Mouse (Mus musculus) gastrocnemius, postnatal 25 days (tissue): ENCODE results near the gene H2-Ke6. TPM values are rescaled to one million over a fixed set of nuclear protein-coding genes. Genes with fewer than 3 reads are reported as not detected.
A peak's percentile ranks its signal among the peaks of the same experiment; 100 is the strongest.
"Not testable (repeated sequence)": the region's sequence is repeated elsewhere in the genome, so short reads cannot be mapped to it uniquely, and the experiment has no call there.

ENCODE experiments used
- DNase-seq: peaks from one replicate; pipeline ENCODE4 v3.0.0; 2022
- microRNA-seq, 2 experiments: library from miRNA; unstranded; fragments of <30 nt; microRNA quantifications; one replicate each; pipeline ENCODE4 v1.2.0; 2021; ENCODE audit warnings: borderline replicate concordance in 2 of 2
- total RNA-seq, 2 experiments: library from RNA; stranded (reverse); gene quantifications; 1 replicate in 1 of 2; 2 replicates in 1 of 2; pipeline ENCODE4 v1.2.3; 2021

Gene H2-Ke6
- total RNA-seq, 2 experiments from 2014 or later, result 52.7 to 59.9 TPM

DNA sequence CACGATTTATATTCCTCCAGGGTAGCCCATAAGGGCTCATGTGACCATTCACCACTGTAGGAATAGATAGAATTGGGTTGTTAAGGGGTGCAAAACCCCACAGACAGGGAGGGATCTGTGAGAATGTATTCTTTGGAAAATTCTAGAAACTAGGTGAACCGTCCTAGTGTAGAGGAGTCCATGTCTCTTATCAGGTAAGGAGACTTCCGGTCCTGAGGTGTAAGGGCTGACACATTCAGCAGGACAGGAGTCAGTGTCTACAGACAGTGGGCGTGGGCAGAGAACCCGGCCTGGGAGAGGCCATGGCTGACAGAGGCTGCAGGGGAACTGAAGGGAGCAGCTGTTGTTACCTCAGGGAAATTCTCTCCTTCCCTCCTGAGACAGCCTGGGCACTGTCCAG lies 29.2 kb downstream of the H2-Ke6 start:
- DNase-seq, result not testable (repeated sequence)

DNA sequence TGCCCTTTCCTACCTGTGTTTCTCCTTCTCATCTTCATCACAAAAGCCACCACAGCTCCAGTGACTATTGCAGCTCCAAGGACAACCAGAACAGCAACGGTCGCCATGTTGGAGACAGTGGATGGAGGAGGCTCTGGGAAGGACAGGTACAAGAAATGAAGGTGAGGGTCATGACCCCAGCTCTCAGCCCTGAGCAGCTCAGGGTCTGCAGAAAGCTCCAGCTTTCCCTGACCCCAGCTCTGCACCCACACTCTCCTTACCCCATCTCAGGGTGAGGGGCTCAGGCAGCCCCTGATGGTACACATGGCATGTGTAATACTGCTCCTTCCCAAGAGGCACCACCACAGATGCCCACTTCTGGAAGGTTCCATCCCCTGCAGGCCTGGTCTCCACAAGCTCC lies 30.8 kb downstream of the H2-Ke6 start:
- DNase-seq, result not testable (repeated sequence)

DNA sequence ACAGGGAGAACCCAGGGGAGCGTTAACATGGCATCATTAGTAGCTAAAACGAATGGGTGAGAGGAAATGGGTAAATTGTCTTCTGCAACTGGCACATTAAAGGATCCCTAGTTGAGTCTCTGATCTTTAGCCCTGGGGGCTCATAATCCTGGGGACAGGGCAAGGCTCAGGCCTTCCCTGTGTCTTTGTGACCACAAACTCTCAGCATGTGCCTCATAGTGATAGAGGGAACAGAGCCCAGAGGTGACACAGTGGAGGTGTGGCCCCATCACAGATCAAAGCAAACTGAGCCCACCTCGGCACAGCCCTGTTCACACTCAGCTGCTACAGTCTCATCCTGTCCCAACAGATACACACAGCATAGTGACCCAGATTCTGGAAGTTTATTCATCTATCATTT lies 32.2 kb downstream of the H2-Ke6 start:
- no peak for DNase-seq

DNA sequence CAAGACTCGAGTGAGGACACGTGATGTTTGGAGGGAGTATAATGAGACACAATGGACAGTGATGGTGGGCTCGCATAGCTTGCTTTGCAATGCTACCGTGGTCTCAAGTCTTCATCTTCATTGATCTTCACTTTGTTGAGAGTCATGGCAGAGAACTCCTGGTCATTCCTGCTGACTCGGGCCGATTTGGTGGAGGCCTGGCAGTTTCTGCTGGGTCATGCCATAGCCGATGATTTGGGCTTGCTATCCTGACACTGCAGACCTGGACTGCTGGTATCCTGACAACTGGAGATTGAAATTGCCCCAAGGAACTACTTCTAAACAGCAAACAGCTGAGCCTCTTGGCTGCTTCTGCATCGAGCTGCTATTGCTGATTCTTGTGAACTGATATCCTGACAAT lies 32.9 kb downstream of the H2-Ke6 start:
- DNase-seq, result no peak

DNA sequence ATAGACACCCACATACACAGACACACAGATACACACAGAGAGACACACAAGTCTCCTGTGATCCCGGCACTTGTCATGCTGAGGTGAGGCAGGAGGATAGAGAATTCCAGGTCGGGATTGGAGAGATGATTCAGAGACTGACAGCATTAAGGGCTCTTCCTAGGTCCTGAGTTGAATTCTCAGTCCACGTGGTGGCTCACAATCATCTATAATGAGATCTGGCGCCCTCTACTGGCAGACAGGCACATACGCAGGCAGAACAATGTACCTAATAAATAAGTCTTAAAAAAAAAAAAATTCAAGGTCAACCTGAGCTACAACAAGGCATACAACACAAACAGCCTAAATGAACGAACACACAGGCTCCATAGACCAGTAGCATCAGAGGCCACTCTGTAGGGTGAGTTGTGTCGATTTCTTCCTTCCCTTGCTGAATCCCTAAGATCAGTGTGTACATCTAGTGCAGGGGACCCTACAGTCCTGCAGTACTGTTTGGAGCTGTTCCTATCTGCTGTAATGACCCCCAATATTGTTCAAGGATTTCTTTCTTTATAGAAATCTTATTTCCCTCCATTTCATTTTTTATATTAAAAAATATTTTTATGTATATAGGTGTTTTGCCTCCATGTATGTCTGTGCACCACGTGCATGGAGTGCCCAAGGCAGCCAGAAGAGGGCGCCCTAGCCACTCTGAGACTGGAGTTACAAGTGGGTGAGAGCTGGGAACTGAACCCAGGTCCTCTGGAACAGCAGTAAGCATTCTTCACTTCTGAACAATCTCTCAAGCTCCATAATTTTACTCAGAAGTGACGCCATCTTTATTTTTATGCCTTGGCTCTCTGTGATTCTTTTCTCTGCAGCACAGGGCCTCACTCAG lies 35.8 kb downstream of the H2-Ke6 start:
- no peak for DNase-seq

DNA sequence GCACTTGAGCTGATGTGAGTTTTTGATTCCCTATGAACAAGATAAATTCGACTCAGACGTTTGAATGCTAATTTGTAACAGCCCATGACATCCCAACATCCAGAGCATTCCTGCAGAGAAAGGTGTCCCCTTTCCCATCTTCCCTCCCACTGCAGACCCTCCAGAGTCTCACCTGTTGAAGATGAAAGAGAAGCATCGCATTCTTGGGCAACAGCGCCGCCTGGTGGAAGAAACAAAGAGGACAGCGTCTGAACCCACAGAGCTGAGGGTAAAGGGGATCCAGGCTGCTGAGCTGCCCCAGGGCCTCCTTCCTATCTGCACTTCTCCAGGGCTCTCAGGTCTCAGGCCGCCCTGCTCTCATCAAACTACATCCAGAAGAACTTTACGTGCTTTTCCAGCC lies 45.7 kb downstream of the H2-Ke6 start:
- not testable (repeated sequence) for DNase-seq

DNA sequence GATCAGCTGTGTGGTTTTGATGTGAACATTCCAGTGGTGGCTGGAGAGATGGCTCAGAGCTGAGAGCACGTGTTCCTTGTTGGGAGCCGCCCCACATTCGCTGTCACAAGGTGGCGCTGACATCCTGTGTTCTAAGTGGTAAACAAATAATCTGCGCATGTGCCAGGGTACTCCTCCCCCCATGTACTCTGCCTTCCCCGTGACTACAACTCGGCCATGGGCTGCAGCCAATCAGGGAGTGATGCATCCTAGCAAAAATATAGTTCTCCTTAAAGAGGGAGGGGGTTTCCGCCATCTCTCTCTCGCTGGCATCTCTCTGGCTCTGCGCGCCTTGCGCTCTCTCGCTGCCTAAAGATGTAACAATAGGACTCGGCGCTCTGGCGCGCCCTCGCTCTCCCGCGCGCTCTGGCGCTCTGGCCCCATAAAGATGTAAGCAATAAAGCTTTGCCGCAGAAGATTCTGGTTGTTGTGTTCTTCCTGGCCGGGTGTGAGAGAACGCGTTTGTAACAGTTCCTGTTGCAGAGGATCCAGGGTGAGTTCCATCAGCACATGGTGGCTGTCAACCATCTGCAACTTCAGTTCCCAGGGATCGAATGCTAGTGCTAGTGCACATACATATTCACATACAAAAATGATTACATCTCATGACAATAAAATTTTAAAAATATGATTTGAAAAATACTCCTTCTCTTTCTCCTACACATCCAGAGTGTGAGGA lies 46.5 kb downstream of the H2-Ke6 start:
- DNase-seq, result peak; percentile 86

DNA sequence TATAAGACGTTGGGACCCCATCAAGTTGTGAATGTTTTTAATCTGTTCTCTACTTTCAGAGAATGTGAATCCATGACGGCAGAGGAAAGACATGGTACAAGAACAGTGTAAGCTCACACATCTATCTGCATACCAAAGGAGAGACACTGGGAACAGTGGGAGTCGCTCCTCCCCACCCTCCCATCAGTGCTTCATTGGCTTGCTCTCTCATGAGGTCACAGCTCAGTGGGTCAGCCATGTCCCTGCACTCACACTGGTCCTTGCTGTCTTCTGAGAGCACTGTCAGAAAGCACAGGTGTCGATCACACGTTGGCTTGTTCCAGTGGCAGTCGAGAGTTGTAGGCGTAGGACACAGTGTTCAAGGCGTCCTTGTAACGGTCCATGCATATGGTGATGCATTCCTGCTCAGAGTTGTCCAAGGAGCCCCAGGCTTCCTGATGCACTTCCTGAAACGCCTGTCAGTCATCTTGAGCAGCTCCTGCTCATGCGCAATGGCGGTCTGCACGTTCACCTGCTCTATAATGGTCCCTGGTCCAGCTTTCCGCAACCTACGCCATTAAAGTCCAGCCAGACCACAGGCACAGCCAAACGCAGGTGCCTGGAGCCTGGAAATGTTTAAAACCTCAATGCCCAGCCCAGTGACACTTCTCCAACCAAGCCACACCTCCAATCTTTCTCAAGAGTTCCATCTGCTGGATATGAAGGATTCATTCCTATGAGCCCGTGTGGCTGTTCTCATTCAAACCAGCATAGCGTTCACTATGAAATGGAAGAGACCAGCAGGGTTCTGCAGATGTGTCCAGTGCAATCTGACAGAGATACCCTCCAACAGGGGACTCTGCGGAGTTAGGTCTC lies 47.5 kb downstream of the H2-Ke6 start:
- no peak for DNase-seq

DNA sequence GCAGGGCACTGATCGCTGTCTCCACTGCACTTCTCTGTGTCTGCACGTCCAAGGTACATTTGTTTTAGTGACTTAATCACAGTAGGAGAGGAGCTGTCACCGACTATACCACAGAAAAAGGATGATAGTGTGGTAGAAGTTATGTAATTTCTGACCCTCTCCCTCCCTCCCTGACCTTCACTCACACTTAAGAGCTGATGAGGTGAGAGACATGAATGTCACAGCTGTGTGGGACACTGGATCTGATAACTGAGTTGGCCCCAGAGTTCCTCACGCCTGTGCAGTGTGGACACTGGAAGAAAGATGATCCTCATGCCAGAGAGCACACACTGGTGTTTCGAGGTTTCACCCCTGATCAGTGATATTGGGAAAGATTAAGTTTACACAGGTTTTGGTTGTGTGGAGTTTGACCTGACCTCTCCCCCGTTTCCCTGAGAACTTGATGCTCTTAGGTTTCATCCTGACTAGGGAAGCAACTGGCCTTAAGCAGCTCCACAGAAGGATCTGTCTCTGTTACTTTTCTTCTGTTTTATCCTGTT lies 48.3 kb downstream of the H2-Ke6 start:
- DNase-seq, result no peak

DNA sequence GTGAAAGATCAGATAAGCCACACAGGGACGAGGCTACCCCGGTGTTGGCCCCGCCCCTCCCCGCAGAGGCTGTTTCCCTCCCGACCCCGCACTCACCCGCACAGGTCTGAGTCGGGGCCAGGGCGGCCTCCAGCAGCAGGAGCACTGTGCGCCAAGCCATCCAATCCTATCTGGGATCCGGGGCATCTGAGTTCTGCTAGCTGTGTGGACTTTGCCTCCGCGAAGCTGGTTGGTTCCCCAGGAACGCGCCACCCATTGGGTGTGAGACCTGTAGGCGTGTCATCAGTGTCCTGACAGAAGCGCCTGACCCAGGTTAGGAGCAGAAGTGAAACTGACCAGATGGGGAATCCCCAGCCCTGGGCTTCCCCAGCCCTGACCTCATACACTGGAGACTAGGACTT lies 49.2 kb downstream of the H2-Ke6 start:
- DNase-seq, result peak; percentile 82

DNA sequence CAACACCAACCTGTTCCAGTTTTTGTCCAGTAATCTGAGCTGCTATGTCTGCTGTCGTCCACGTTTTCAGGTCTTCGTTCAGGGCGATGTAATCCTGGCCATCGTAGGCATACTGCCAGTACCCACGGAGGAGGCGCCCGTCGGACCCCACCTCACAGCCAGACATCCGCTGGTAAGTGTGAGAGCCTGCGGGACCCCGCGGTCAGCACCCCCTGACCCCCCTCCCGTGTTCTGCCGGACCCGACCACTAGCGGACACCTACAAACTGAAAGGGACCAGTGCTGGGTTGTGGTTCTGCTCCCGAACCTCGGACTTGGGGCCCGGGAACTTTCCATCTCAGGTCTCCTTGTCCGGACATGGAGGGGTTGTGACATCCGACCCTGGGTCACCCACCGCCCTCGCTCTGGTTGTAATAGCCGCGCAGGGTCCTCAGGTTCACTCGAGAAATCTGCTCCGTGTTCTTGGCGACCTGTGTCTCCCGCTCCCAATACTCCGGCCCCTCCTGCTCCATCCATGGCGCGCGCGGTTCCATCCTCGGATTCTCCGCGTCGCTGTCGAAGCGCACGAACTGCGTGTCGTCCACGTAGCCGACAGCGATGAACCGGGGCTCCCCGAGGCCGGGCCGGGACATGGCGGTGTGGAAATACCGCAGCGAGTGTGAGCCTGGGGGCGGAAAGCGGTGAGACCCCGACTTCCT lies 49.9 kb downstream of the H2-Ke6 start:
- no peak for DNase-seq

Small RNA genes within 50 kb of the gene (microRNA-seq; reads per million reads assigned to microRNA genes)
- gene Mir219a-1 (0 to 0.26 reads per million in 2 experiments), gene Mir219c (0 reads per million in 2 experiments)

Other genes with a start within 250 kb of the H2-Ke6 start
- gene Angptl4, start 246.2 kb downstream of the H2-Ke6 start, total RNA-seq, result 10 to 100 TPM in 1 of 2 experiments, 1 to 10 TPM in 1; 8.1 to 13.3 TPM
- 10 to 100 TPM; 18.5 to 20.7 TPM for gene Kank3, start 217.5 kb downstream of the H2-Ke6 start, total RNA-seq
- 100 to 1,000 TPM; 538 to 612 TPM for gene Rps28, start 203.5 kb downstream of the H2-Ke6 start, total RNA-seq
- gene Ndufa7, start 203.5 kb downstream of the H2-Ke6 start, total RNA-seq, result 100 to 1,000 TPM; 326 to 339 TPM
- gene Cd320, start 185.0 kb downstream of the H2-Ke6 start, total RNA-seq, result 10 to 100 TPM; 15.6 to 20.7 TPM
- gene Gm7029, start 154.2 kb downstream of the H2-Ke6 start, total RNA-seq, result not detected
- gene Kifc1, start 137.4 kb downstream of the H2-Ke6 start, total RNA-seq, result 1 to 10 TPM in 1 of 2 experiments, under 1 TPM in 1; 0.95 to 1.0 TPM
- not detected for gene Platr17, start 122.9 kb downstream of the H2-Ke6 start, total RNA-seq
- 10 to 100 TPM; 10.2 to 11.7 TPM for gene Daxx, start 118.6 kb downstream of the H2-Ke6 start, total RNA-seq
- gene Tapbp, start 112.2 kb downstream of the H2-Ke6 start, total RNA-seq, result 10 to 100 TPM; 31.2 to 41.2 TPM
- 10 to 100 TPM; 11.1 to 11.3 TPM for gene Zbtb22, start 112.2 kb downstream of the H2-Ke6 start, total RNA-seq
- gene Rgl2, start 98.5 kb downstream of the H2-Ke6 start, total RNA-seq, result 10 to 100 TPM; 27.3 to 28.5 TPM
- 10 to 100 TPM; 52.3 to 55.8 TPM for gene Pfdn6, start 87.7 kb downstream of the H2-Ke6 start, total RNA-seq
- 10 to 100 TPM in 1 of 2 experiments, 1 to 10 TPM in 1; 9.7 to 11.6 TPM for gene Wdr46, start 87.4 kb downstream of the H2-Ke6 start, total RNA-seq
- gene B3galt4, start 76.6 kb downstream of the H2-Ke6 start, total RNA-seq, result 1 to 10 TPM; 1.8 to 1.9 TPM
- 10 to 100 TPM; 27.2 to 28.8 TPM for gene Vps52, start 72.2 kb downstream of the H2-Ke6 start, total RNA-seq
- 100 to 1,000 TPM; 330 to 347 TPM for gene Rps18, start 72.1 kb downstream of the H2-Ke6 start, total RNA-seq
- gene H2-K1, start 27.7 kb downstream of the H2-Ke6 start, total RNA-seq, result 10 to 100 TPM; 22.8 to 48.2 TPM
- gene Ring1, start 3.4 kb downstream of the H2-Ke6 start, total RNA-seq, result 10 to 100 TPM; 10.1 to 12.3 TPM
- 10 to 100 TPM; 41.5 to 45.7 TPM for gene Slc39a7, start 3.6 kb upstream of the H2-Ke6 start, total RNA-seq
- 10 to 100 TPM; 34.9 to 36.3 TPM for gene Rxrb, start 3.8 kb upstream of the H2-Ke6 start, total RNA-seq
- 10 to 100 TPM in 1 of 2 experiments, 1 to 10 TPM in 1; 6.5 to 16.7 TPM for gene Col11a2, start 11.4 kb upstream of the H2-Ke6 start, total RNA-seq
- not detected for gene H2-Oa, start 64.3 kb upstream of the H2-Ke6 start, total RNA-seq
- gene H2-DMa, start 91.5 kb upstream of the H2-Ke6 start, total RNA-seq, result 1 to 10 TPM; 2.8 to 3.1 TPM
- 10 to 100 TPM; 66.7 to 69.1 TPM for gene Brd2, start 94.6 kb upstream of the H2-Ke6 start, total RNA-seq
- gene H2-DMb2, start 115.2 kb upstream of the H2-Ke6 start, total RNA-seq, result under 1 TPM; 0.28 to 0.67 TPM
- 1 to 10 TPM in 1 of 2 experiments, under 1 TPM in 1; 0.43 to 1.2 TPM for gene H2-DMb1, start 125.0 kb upstream of the H2-Ke6 start, total RNA-seq
- 1 to 10 TPM; 1.4 to 1.5 TPM for gene Tap1, start 159.5 kb upstream of the H2-Ke6 start, total RNA-seq
- gene Psmb9, start 159.7 kb upstream of the H2-Ke6 start, total RNA-seq, result 1 to 10 TPM; 1.3 to 3.1 TPM
- 1 to 10 TPM; 2.9 to 4.8 TPM for gene Psmb8, start 169.7 kb upstream of the H2-Ke6 start, total RNA-seq
- 1 to 10 TPM; 4.3 to 5.1 TPM for gene Tap2, start 175.5 kb upstream of the H2-Ke6 start, total RNA-seq
- gene H2-Ob, start 210.8 kb upstream of the H2-Ke6 start, total RNA-seq, result under 1 TPM in 1 of 2 experiments, not detected in 1; 0.13 TPM
- 1 to 10 TPM; 2.7 to 3.3 TPM for gene H2-Ab1, start 229.6 kb upstream of the H2-Ke6 start, total RNA-seq